Mouse (Mus musculus) CH12.LX (cell line): ENCODE results near the gene Crtc3. TPM values are rescaled to one million over a fixed set of nuclear protein-coding genes. Genes with fewer than 3 reads are reported as not detected.

ENCODE experiments used
- DNase-seq: peaks from one replicate; pipeline ENCODE4 v3.0.0-alpha.2; 2013; ENCODE audit errors: extremely low read depth
- H3K27ac ChIP-seq: 2 replicates; pipeline ENCODE4 v1.5.1; 2012; ENCODE audit warnings: low read depth, mild to moderate bottlenecking, control low read depth, moderate library complexity; ENCODE audit not compliant: insufficient read depth
- H3K27me3 ChIP-seq: replicated peaks from 2 replicates; pipeline ENCODE3; 2012; ENCODE audit warnings: inconsistent platforms
- H3K36me3 ChIP-seq, 2 experiments: replicated peaks in 1 of 2; 2 replicates each; pipeline versions ENCODE3 to v1.6.1; 2012; ENCODE audit warnings: inconsistent platforms in 1 of 2, low read length in 1 of 2, mild to moderate bottlenecking in 1 of 2, mixed read lengths in 1 of 2, moderate library complexity in 1 of 2; ENCODE audit not compliant: control insufficient read depth in 1 of 2, insufficient read depth in 1 of 2
- H3K4me1 ChIP-seq, 2 experiments: 2 replicates each; pipeline ENCODE4 v1.6.1; 2012; ENCODE audit warnings: inconsistent platforms in 1 of 2, moderate library complexity in 1 of 2; ENCODE audit not compliant: insufficient read depth in 2 of 2, control insufficient read depth in 1 of 2
- H3K4me2 ChIP-seq: 2 replicates; pipeline ENCODE4 v1.6.1; 2012; ENCODE audit warnings: low read depth, mild to moderate bottlenecking, control low read depth; ENCODE audit not compliant: poor library complexity, insufficient read depth, severe bottlenecking
- H3K4me3 ChIP-seq, 3 experiments: fragments of 150-350 bp in 1 of 3; sonication (generic) in 1 of 3; replicated peaks in 1 of 3; 2 replicates each; pipeline versions ENCODE3 to v1.5.1; 2011 to 2012; ENCODE audit warnings: low read depth in 2 of 3, low read length in 2 of 3, mild to moderate bottlenecking in 2 of 3, moderate library complexity in 2 of 3, control low read depth in 1 of 3, improper control_type of control experiment in 1 of 3, inconsistent platforms in 1 of 3, mixed read lengths in 1 of 3; ENCODE audit not compliant: poor library complexity in 1 of 3
- H3K79me2 ChIP-seq: replicated peaks from 2 replicates; pipeline ENCODE4 v1.6.1; 2012; ENCODE audit warnings: mild to moderate bottlenecking, moderate library complexity; ENCODE audit not compliant: control insufficient read depth, poor library complexity, insufficient read depth, severe bottlenecking; ENCODE audit errors: extremely low read depth
- H3K9ac ChIP-seq: 2 replicates; pipeline ENCODE4 v1.6.1; 2012; ENCODE audit warnings: low read depth, mild to moderate bottlenecking, control low read depth, moderate library complexity; ENCODE audit not compliant: insufficient read depth
- H3K9me3 ChIP-seq: replicated peaks from 2 replicates; pipeline ENCODE3; 2012; ENCODE audit warnings: low read length, inconsistent platforms, mixed read lengths
- CHD1 ChIP-seq: IDR thresholded peaks from 2 replicates; pipeline ENCODE4 v1.6.1; 2012; ENCODE audit warnings: low read depth, low read length, improper control_type of control experiment, inconsistent platforms
- CHD2 ChIP-seq: IDR thresholded peaks from 2 replicates; pipeline ENCODE4 v1.6.1; 2011; ENCODE audit warnings: low read length, improper control_type of control experiment
- ELF1 ChIP-seq: IDR thresholded peaks from 2 replicates; pipeline ENCODE4 v1.6.1; 2014; ENCODE audit warnings: low read depth, mild to moderate bottlenecking, inconsistent platforms, low read length, improper control_type of control experiment
- EP300 ChIP-seq: IDR thresholded peaks from 2 replicates; pipeline ENCODE4 v1.6.1; 2011; ENCODE audit warnings: low read length, improper control_type of control experiment
- HCFC1 ChIP-seq: IDR thresholded peaks from 2 replicates; pipeline ENCODE4 v1.6.1; 2012; ENCODE audit warnings: low read depth, mild to moderate bottlenecking, inconsistent platforms, low read length, improper control_type of control experiment
- JUN ChIP-seq: IDR thresholded peaks from 2 replicates; pipeline ENCODE4 v1.6.1; 2011; ENCODE audit warnings: low read depth, mild to moderate bottlenecking, low read length, improper control_type of control experiment, moderate library complexity; ENCODE audit not compliant: insufficient read depth
- JUND ChIP-seq: conservative IDR thresholded peaks from 2 replicates; pipeline ENCODE4 v1.6.1; 2011; ENCODE audit warnings: low read depth, low read length, improper control_type of control experiment
- MAX ChIP-seq: IDR thresholded peaks from 2 replicates; pipeline ENCODE4 v1.6.1; 2011; ENCODE audit warnings: low read length, improper control_type of control experiment
- MAZ ChIP-seq: IDR thresholded peaks from 2 replicates; pipeline ENCODE4 v1.6.1; 2012; ENCODE audit warnings: low read depth, mild to moderate bottlenecking, inconsistent platforms, low read length, improper control_type of control experiment, moderate library complexity
- MEF2A ChIP-seq: IDR thresholded peaks from 2 replicates; pipeline ENCODE4 v1.6.1; 2014; ENCODE audit warnings: low read depth, mild to moderate bottlenecking, inconsistent platforms, low read length, improper control_type of control experiment, borderline replicate concordance
- MXI1 ChIP-seq: IDR thresholded peaks from 2 replicates; pipeline ENCODE4 v1.6.1; 2011; ENCODE audit warnings: mild to moderate bottlenecking, low read depth, low read length, improper control_type of control experiment
- MYC ChIP-seq: IDR thresholded peaks from 2 replicates; pipeline ENCODE4 v1.6.1; 2011; ENCODE audit warnings: low read depth, mild to moderate bottlenecking, improper control_type of control experiment, low read length
- NELFE ChIP-seq: IDR thresholded peaks from 2 replicates; pipeline ENCODE4 v1.6.1; 2011; ENCODE audit warnings: low read depth, low read length, improper control_type of control experiment
- NRF1 ChIP-seq: IDR thresholded peaks from 2 replicates; pipeline ENCODE4 v1.6.1; 2014; ENCODE audit warnings: low read depth, mild to moderate bottlenecking, inconsistent platforms, low read length, improper control_type of control experiment, moderate library complexity
- PAX5 ChIP-seq: IDR thresholded peaks from 2 replicates; pipeline ENCODE4 v1.6.1; 2012; ENCODE audit warnings: low read length, inconsistent platforms, mixed read lengths
- POLR2A ChIP-seq: IDR thresholded peaks from 2 replicates; pipeline ENCODE4 v1.6.1; 2011; ENCODE audit warnings: low read depth, mild to moderate bottlenecking, improper control_type of control experiment, low read length
- POLR2AphosphoS2 ChIP-seq: IDR thresholded peaks from 2 replicates; pipeline ENCODE4 v1.6.1; 2011; ENCODE audit warnings: low read depth, low read length, improper control_type of control experiment
- RAD21 ChIP-seq: IDR thresholded peaks from 2 replicates; pipeline ENCODE4 v1.6.1; 2011; ENCODE audit warnings: low read depth, mild to moderate bottlenecking, low read length, improper control_type of control experiment, moderate library complexity
- SIN3A ChIP-seq: IDR thresholded peaks from 2 replicates; pipeline ENCODE4 v1.6.1; 2012; ENCODE audit warnings: low read length, improper control_type of control experiment, inconsistent platforms
- SMC3 ChIP-seq: IDR thresholded peaks from 2 replicates; pipeline ENCODE4 v1.6.1; 2011; ENCODE audit warnings: low read depth, low read length, improper control_type of control experiment
- TCF12 ChIP-seq: IDR thresholded peaks from 2 replicates; pipeline ENCODE4 v1.6.1; 2014; ENCODE audit warnings: low read depth, mild to moderate bottlenecking, inconsistent platforms, low read length, improper control_type of control experiment
- UBTF ChIP-seq: IDR thresholded peaks from 2 replicates; pipeline ENCODE4 v1.6.1; 2012; ENCODE audit warnings: low read depth, mild to moderate bottlenecking, inconsistent platforms, low read length, improper control_type of control experiment, moderate library complexity
- ZC3H11A ChIP-seq: IDR thresholded peaks from 2 replicates; pipeline ENCODE4 v1.6.1; 2012; ENCODE audit warnings: low read depth, mild to moderate bottlenecking, inconsistent platforms, low read length, improper control_type of control experiment
- ZKSCAN1 ChIP-seq: IDR thresholded peaks from 2 replicates; pipeline ENCODE4 v1.6.1; 2012; ENCODE audit warnings: low read depth, inconsistent platforms, low read length, improper control_type of control experiment, borderline replicate concordance
- dilution Hi-C: fragments of 300-500 bp; cut with MboI; formaldehyde crosslinking; loops from 2 replicates; pipeline ENCODE4 v1.14.3; 2020; ENCODE audit warnings: low sequenced_read_pairs; ENCODE audit not compliant: extremely low pct_unique_long_range_greater_than_20kb, extremely low pct_ligation_motif_present
- in situ Hi-C: fragments of 300-500 bp; cut with MboI; formaldehyde crosslinking; loops from 3 replicates; pipeline ENCODE4 v1.14.3; 2019; ENCODE audit warnings: low sequenced_read_pairs, low pct_ligation_motif_present, low pct_unique_long_range_greater_than_20kb, mixed read lengths
- polyA plus RNA-seq: library from polyadenylated mRNA; unstranded; fragments of >175 nt; gene quantifications from 2 replicates; pipeline ENCODE4 v1.2.1, GENCODE M21; 2012; ENCODE audit warnings: low read depth; ENCODE audit not compliant: insufficient read length
- total RNA-seq, 2 experiments: library from RNA; depleted of rRNA; stranded (reverse); fragments of 300-350 nt in 1 of 2; fragments of >200 nt in 1 of 2; gene quantifications; 2 replicates each; pipeline ENCODE4 v1.2.3; 2012 to 2014

The Crtc3 gene
- total and polyA plus RNA-seq, 3 experiments: 1.2 to 9.1 (median 4.4) TPM

- in situ Hi-C loops (no loop called here), dilution Hi-C loops (no loop called here)
- peaks cover 0 to 21% of the 10 kb centered on the region in 2 experiments; a peak in 2 of 4 replicates for H3K4me1 ChIP-seq
These were observed 2.5 kb upstream of the Crtc3 start for GRCm38 (mm10) chr7:80691131-80691530.

DNA sequence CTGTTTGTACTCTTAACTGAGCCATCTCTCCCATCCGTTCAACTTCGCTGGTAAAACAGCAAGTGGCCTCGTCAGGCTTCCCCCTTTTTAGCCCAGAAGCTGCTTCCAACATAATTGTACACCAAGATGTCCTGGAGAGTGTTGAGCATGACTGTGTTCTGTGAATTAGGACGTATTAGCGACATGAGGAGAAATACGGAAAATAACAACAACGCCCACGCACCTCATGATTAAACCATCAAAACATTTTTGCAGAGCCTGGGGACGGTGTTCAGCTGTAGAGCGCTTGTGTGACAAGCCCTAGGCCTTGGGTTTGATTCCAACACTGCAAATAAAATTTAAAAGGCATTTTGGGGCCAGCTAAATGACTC, 529 bp upstream of the Crtc3 start:
- H3K36me3 ChIP-seq: peaks cover 0 to 5% of the 10 kb centered on the region in 2 experiments
- H3K9ac ChIP-seq: peak overlapping the region; percentile 89
- H3K27ac ChIP-seq: peak overlapping the region; percentile 29
- TF ChIP-seq ELF1 (no peak), CHD2 (no peak), HCFC1 (no peak), PAX5 (no peak), UBTF (no peak), JUND (no peak), MAX (no peak; the same call in 1 of the 2 replicates), CHD1 (no peak), POLR2AphosphoS2 (no peak), MEF2A (no peak), ZKSCAN1 (no peak), POLR2A (no peak), SIN3A (no peak), EP300 (no peak), RAD21 (no peak), NRF1 (no peak), MYC (no peak), ZC3H11A (no peak), SMC3 (no peak), NELFE (no peak)
- peak overlapping the region; percentile 57 for H3K4me2 ChIP-seq
- in situ Hi-C loops: no loop called here
- no peaks in the 10 kb centered on the region for H3K79me2 ChIP-seq
- no peaks in the 10 kb centered on the region for H3K27me3 ChIP-seq
- DNase-seq: no peak
- peak overlapping the region; percentile 47 to 82 (median 76) for H3K4me3 ChIP-seq
- H3K9me3 ChIP-seq: no peaks in the 10 kb centered on the region
- H3K4me1 ChIP-seq: peaks cover 0 to 14% of the 10 kb centered on the region in 2 experiments; a peak in 2 of 4 replicates
- dilution Hi-C loops: no loop called here

More at GRCm38 (mm10) chr7:80691131-80691530, 2.5 kb upstream of the Crtc3 start:
- Histone ChIP-seq H3K36me3 (no peaks in the 10 kb centered on the region), H3K4me2 (no peak overlapping the region), H3K27ac (no peak overlapping the region), H3K9me3 (no peaks in the 10 kb centered on the region), H3K27me3 (no peaks in the 10 kb centered on the region), H3K4me3 (no peak overlapping the region), H3K9ac (no peak overlapping the region), H3K79me2 (no peaks in the 10 kb centered on the region)
- no peak for TF ChIP-seq RAD21
- no peak for TF ChIP-seq JUN
- no peak for TF ChIP-seq TCF12
- no peak for TF ChIP-seq MXI1
- no peak for TF ChIP-seq ZKSCAN1
- TF ChIP-seq HCFC1: no peak
- TF ChIP-seq MYC: no peak
- TF ChIP-seq MAZ: no peak
- DNase-seq: no peak
